Mouse (Mus musculus) layer of hippocampus, postnatal 10 days (tissue): ENCODE results near the gene Oog2. TPM values are rescaled to one million over a fixed set of nuclear protein-coding genes. Genes with fewer than 3 reads are reported as not detected.
"Not testable (repeated sequence)": the region's sequence is repeated elsewhere in the genome, so short reads cannot be mapped to it uniquely, and the experiment has no call there.

Source experiments
- DNase-seq, 2 experiments: peaks; one replicate each; pipeline ENCODE4 v3.0.0; 2021; ENCODE audit warnings: low spot score in 2 of 2
- long read RNA-seq: library from polyadenylated mRNA; stranded (forward); transcript quantifications from one replicate; pipeline ENCODE4 v2.0.0, GENCODE M21; 2023
- total RNA-seq, 2 experiments: library from RNA; stranded (reverse); gene quantifications; 2 replicates each; pipeline ENCODE4 v1.2.3; 2021

The Oog2 gene
- not detected for total RNA-seq
- long read RNA-seq, result 0 reads

DNA sequence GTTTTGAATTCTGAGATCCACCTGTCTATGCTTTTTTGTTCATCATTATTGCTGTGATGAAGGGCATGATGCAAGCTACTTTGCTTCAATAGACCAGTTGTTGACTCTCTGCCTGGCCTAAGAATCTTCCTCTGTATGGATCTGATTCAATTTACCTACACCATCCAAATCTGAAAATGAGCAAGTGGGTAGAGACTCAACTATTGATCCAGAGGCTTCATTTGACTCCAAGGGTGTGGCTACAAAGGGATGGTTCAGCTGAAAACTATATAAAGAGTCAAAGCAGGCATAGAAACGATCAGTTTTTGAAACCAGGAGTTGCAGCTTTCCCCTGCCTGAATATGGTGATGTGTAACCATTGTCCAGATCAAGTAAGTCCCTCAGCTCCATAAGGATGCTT, at the start of gene Oog2:
Gene Oog2, plus strand, starts transcription at position 301 of the 400 bp plus-strand sequence.
- DNase-seq, result no peak

GRCm38 (mm10) chr4:144162563-144162962, 28.0 kb upstream of the Oog2 start, which contains the start of gene Oog3:
TSS of gene Oog3 (minus strand) at chr4:144162663.
- DNase-seq, result no peak

- DNase-seq, result not testable (repeated sequence)
These were observed 22.7 kb downstream of the Oog2 start, which contains the start of gene C87977 for GRCm38 (mm10) chr4:144213218-144213617. TSS of gene C87977 (minus strand) at chr4:144213318.

Other genes with a start within 250 kb of the Oog2 start
- not detected for gene Pramef25, start 239.7 kb upstream of the Oog2 start, total RNA-seq
- not detected for gene Gm13101, start 223.8 kb upstream of the Oog2 start, total RNA-seq
- not detected for gene Pramef17, start 196.3 kb upstream of the Oog2 start, total RNA-seq
- not detected for gene Pramel4, start 131.6 kb upstream of the Oog2 start, total RNA-seq
- gene Gm13102, start 84.2 kb upstream of the Oog2 start, total RNA-seq, result not detected
- not detected for gene Oog3, start 28.1 kb upstream of the Oog2 start, total RNA-seq
- gene C87977, start 22.6 kb downstream of the Oog2 start, total RNA-seq, result not detected
- not detected for gene Pramel5, start 89.8 kb downstream of the Oog2 start, total RNA-seq
- gene Gm13128, start 139.5 kb downstream of the Oog2 start, total RNA-seq, result not detected
- gene Gm13119, start 167.2 kb downstream of the Oog2 start, total RNA-seq, result not detected
- gene Pramef20, start 187.2 kb downstream of the Oog2 start, total RNA-seq, result not detected
- not detected for gene Pramef12, start 217.7 kb downstream of the Oog2 start, total RNA-seq
- gene 1700012P22Rik, start 248.1 kb downstream of the Oog2 start, total RNA-seq, result not detected